Mouse (Mus musculus) gastrocnemius, postnatal 36 days (tissue): ENCODE results near the gene Usp4. TPM values are rescaled to one million over a fixed set of nuclear protein-coding genes. Genes with fewer than 3 reads are reported as not detected.
"Not testable (repeated sequence)": the region's sequence is repeated elsewhere in the genome, so short reads cannot be mapped to it uniquely, and the experiment has no call there.

ENCODE experiments used
- DNase-seq, 2 experiments: peaks; one replicate each; pipeline ENCODE4 v3.0.0; 2022
- intact Hi-C: fragments of 180-260 bp; cut with DNase I; formaldehyde crosslinking; loops from one replicate; pipeline ENCODE4 v1.15.1; 2025
- long read RNA-seq, 2 experiments: library from polyadenylated mRNA; stranded (forward); transcript quantifications; one replicate each; pipeline ENCODE4 v2.0.0; 2021
- total RNA-seq, 2 experiments: library from RNA; stranded (reverse); gene quantifications; 2 replicates each; pipeline ENCODE4 v1.2.3; 2021

Gene Usp4
- total RNA-seq, result 10 to 100 TPM; 61.5 to 70.3 TPM
- long read RNA-seq, experiment 1, transcript Usp4-201 (22 exons, 3,662 nt), result major isoform, 39 of 71 reads
- long read RNA-seq, experiment 1, partial matches to known transcripts, result 9 of 71 reads
- long read RNA-seq, experiment 1, other reads (novel, unspliced or antisense), result 20 of 71 reads
- long read RNA-seq, experiment 2, transcript Usp4-201 (22 exons, 3,662 nt), result major isoform, 54 of 87 reads
- long read RNA-seq, experiment 2, partial matches to known transcripts, result 10 of 87 reads
- long read RNA-seq, experiment 2, other reads (novel, unspliced or antisense), result 22 of 87 reads

- intact Hi-C loops, result loop anchor here (1.0 kb wide), 1 partner anchor 41 kb away; the partner anchor contains the start of genes Rhoa and Tcta
- peak; percentile 83 to 86 for DNase-seq
Measured at GRCm38 (mm10) chr9:108347540-108348289, at the start of gene Usp4. TSS of gene Usp4 (plus strand) at chr9:108347853.

GRCm38 (mm10) chr9:108301853-108302252, 45.8 kb upstream of the Usp4 start:
- intact Hi-C loops, result loop anchor here (5.0 kb wide), 1 partner anchor 115 kb away; no protein-coding TSS in a partner anchor
- DNase-seq, result no peak

GRCm38 (mm10) chr9:108304716-108305115, 42.9 kb upstream of the Usp4 start:
- DNase-seq, result no peak
- intact Hi-C loops, result loop anchor here (5.0 kb wide), 1 partner anchor 113 kb away; no protein-coding TSS in a partner anchor

- intact Hi-C loops, result no loop called here
Measured at GRCm38 (mm10) chr9:108305170-108305569, 42.5 kb upstream of the Usp4 start.

GRCm38 (mm10) chr9:108305629-108306520, 41.8 kb upstream of the Usp4 start, which contains the start of the genes Rhoa and Tcta:
TSS of gene Rhoa (plus strand) at chr9:108306129.
TSS of gene Tcta (minus strand) at chr9:108306160.
- DNase-seq, result peak; percentile 97 to 98
- intact Hi-C loops, result loop anchor here (1.0 kb wide), 1 partner anchor 41 kb away; the partner anchor contains the start of gene Usp4

More at GRCm38 (mm10) chr9:108305170-108305569, 42.5 kb upstream of the Usp4 start:
- DNase-seq, result no peak

GRCm38 (mm10) chr9:108306571-108306980, 41.1 kb upstream of the Usp4 start:
- DNase-seq, result peak in 1 of 2 experiments; percentile 76
- intact Hi-C loops, result loop anchor here (1.0 kb wide), 1 partner anchor 41 kb away; the partner anchor contains the start of gene Usp4

- intact Hi-C loops, result no loop called here
- no peak for DNase-seq
Measured at GRCm38 (mm10) chr9:108307021-108307807, 40.4 kb upstream of the Usp4 start.

GRCm38 (mm10) chr9:108308141-108308540, 39.5 kb upstream of the Usp4 start:
- intact Hi-C loops, result no loop called here
- no peak for DNase-seq

- intact Hi-C loops, result no loop called here
- DNase-seq, result no peak
Measured at GRCm38 (mm10) chr9:108317572-108317971, 30.1 kb upstream of the Usp4 start.

GRCm38 (mm10) chr9:108318462-108318861, 29.2 kb upstream of the Usp4 start:
- no peak for DNase-seq
- intact Hi-C loops, result no loop called here

GRCm38 (mm10) chr9:108322054-108322453, 25.6 kb upstream of the Usp4 start:
- DNase-seq, intact Hi-C loops: not testable (repeated sequence)

- intact Hi-C loops, result no loop called here
- no peak for DNase-seq
Measured at GRCm38 (mm10) chr9:108324784-108325183, 22.9 kb upstream of the Usp4 start.

- intact Hi-C loops, result no loop called here
- no peak for DNase-seq
Measured at GRCm38 (mm10) chr9:108325811-108326210, 21.8 kb upstream of the Usp4 start.

- DNase-seq, result no peak
- intact Hi-C loops, result no loop called here
Measured at GRCm38 (mm10) chr9:108337848-108338550, 9.7 kb upstream of the Usp4 start.

- no peak for DNase-seq
- intact Hi-C loops, result no loop called here
Measured at GRCm38 (mm10) chr9:108338551-108338885, 9.1 kb upstream of the Usp4 start.

- DNase-seq, result peak; percentile 86 to 89
- intact Hi-C loops, result no loop called here
Measured at GRCm38 (mm10) chr9:108338886-108339781, 8.5 kb upstream of the Usp4 start, which contains the start of gene Gpx1. TSS of gene Gpx1 (plus strand) at chr9:108338903.

- no peak for DNase-seq
- intact Hi-C loops, result no loop called here
Measured at GRCm38 (mm10) chr9:108339886-108340257, 7.8 kb upstream of the Usp4 start.
